Mouse (Mus musculus): ENCODE results near the gene Polr1d. TPM values are rescaled to one million over a fixed set of nuclear protein-coding genes. Genes with fewer than 3 reads are reported as not detected.

Polr1d gene
- total RNA-seq, 2 experiments from 2014 or later: 72.9 to 79.5 TPM

- peak; percentile 85 to 92 for DNase-seq (ENCODE audit: low spot score in 2 of 2)
- intact Hi-C loops (cut with DNase I): loop anchor here (5.0 kb wide), 2 partner anchors 90 to 115 kb away; partner anchors contain the start of gene Mtif3
Observed at GRCm38 (mm10) chr5:147077305-147078034, 620 bp downstream of the Polr1d start.

- DNase-seq (ENCODE audit: low spot score in 2 of 2): no peak
- intact Hi-C loops (cut with DNase I): loop anchor here (5.0 kb wide), 2 partner anchors 91 to 116 kb away; partner anchors contain the start of gene Mtif3
Observed at GRCm38 (mm10) chr5:147078110-147078900, 1.5 kb downstream of the Polr1d start.

GRCm38 (mm10) chr5:147085201-147085894, 8.5 kb downstream of the Polr1d start:
- intact Hi-C loops (cut with DNase I): no loop called here
- DNase-seq (ENCODE audit: low spot score in 2 of 2): peak; percentile 85 to 92

GRCm38 (mm10) chr5:147086816-147087215, 10.0 kb downstream of the Polr1d start:
- no peak for DNase-seq (ENCODE audit: low spot score in 2 of 2)
- intact Hi-C loops (cut with DNase I): no loop called here

- intact Hi-C loops (cut with DNase I): no loop called here
- no peak for DNase-seq (ENCODE audit: low spot score in 2 of 2)
Observed at GRCm38 (mm10) chr5:147089836-147090235, 13.0 kb downstream of the Polr1d start.

GRCm38 (mm10) chr5:147090256-147090963, 13.6 kb downstream of the Polr1d start:
- intact Hi-C loops (cut with DNase I): no loop called here
- peak in 1 of 2 experiments; percentile 22 for DNase-seq (ENCODE audit: low spot score in 2 of 2)

- no peak for DNase-seq (ENCODE audit: low spot score in 2 of 2)
- intact Hi-C loops (cut with DNase I): no loop called here
Observed at GRCm38 (mm10) chr5:147092448-147092847, 15.6 kb downstream of the Polr1d start.

GRCm38 (mm10) chr5:147094296-147094695, 17.4 kb downstream of the Polr1d start:
- intact Hi-C loops (cut with DNase I): no loop called here
- no peak for DNase-seq (ENCODE audit: low spot score in 2 of 2)

- no peak for DNase-seq (ENCODE audit: low spot score in 2 of 2)
- intact Hi-C loops (cut with DNase I): no loop called here
Observed at GRCm38 (mm10) chr5:147096586-147096985, 19.7 kb downstream of the Polr1d start.

- intact Hi-C loops (cut with DNase I): no loop called here
- DNase-seq (ENCODE audit: low spot score in 2 of 2): no peak
Observed at GRCm38 (mm10) chr5:147098667-147099066, 21.8 kb downstream of the Polr1d start.

- DNase-seq (ENCODE audit: low spot score in 2 of 2): no peak
- intact Hi-C loops (cut with DNase I): no loop called here
Observed at GRCm38 (mm10) chr5:147100180-147100579, 23.3 kb downstream of the Polr1d start.

GRCm38 (mm10) chr5:147102295-147102694, 25.4 kb downstream of the Polr1d start:
- no peak for DNase-seq (ENCODE audit: low spot score in 2 of 2)
- intact Hi-C loops (cut with DNase I): no loop called here

GRCm38 (mm10) chr5:147107276-147107675, 30.4 kb downstream of the Polr1d start:
- no peak for DNase-seq (ENCODE audit: low spot score in 2 of 2)
- intact Hi-C loops (cut with DNase I): no loop called here

- intact Hi-C loops (cut with DNase I): no loop called here
- DNase-seq (ENCODE audit: low spot score in 2 of 2): no peak
Observed at GRCm38 (mm10) chr5:147108861-147109591, 32.2 kb downstream of the Polr1d start.

- DNase-seq (ENCODE audit: low spot score in 2 of 2): peak in 1 of 2 experiments; percentile 20
- intact Hi-C loops (cut with DNase I): no loop called here
Observed at GRCm38 (mm10) chr5:147114738-147115137, 37.9 kb downstream of the Polr1d start.

GRCm38 (mm10) chr5:147115631-147116030, 38.8 kb downstream of the Polr1d start:
- no peak for DNase-seq (ENCODE audit: low spot score in 2 of 2)
- intact Hi-C loops (cut with DNase I): no loop called here

GRCm38 (mm10) chr5:147117027-147117426, 40.2 kb downstream of the Polr1d start:
- intact Hi-C loops (cut with DNase I): no loop called here
- DNase-seq (ENCODE audit: low spot score in 2 of 2): no peak

- peak in 1 of 2 experiments; percentile 13 for DNase-seq (ENCODE audit: low spot score in 2 of 2)
- intact Hi-C loops (cut with DNase I): no loop called here
Observed at GRCm38 (mm10) chr5:147121146-147121545, 44.3 kb downstream of the Polr1d start.

- DNase-seq (ENCODE audit: low spot score in 2 of 2): no peak
- intact Hi-C loops (cut with DNase I): no loop called here
Observed at GRCm38 (mm10) chr5:147124794-147125193, 47.9 kb downstream of the Polr1d start.
